Mouse (Mus musculus): Measurements from ENCODE around the gene Vav3. TPM values are rescaled to one million over a fixed set of nuclear protein-coding genes. Genes with fewer than 3 reads are reported as not detected.

Gene Vav3
- polyA plus RNA-seq, 1 experiment = 4.9 TPM

DNA sequence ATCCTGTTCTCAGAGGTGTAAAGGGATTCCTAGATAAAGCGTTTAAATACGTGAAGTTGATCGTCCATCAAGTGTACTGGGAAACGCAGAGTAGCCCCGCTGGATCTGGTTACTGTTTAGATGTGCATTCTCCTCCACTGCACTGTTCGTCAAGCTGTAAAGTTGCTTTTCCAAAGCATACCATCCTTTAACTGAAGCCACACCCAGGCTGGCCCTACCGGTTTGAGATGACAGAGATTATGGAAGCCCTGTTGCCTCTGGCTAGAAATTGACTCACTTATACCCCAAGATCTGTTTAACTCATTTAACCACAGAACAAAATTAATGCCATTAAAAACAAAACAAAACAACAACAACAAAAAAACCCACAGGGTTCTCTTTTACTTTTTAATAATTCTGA, 238.5 kb downstream of the Vav3 start:
- DNase-seq (ENCODE audit: low spot score) = no peak

- DNase-seq (ENCODE audit: low spot score) = no peak
Observed at GRCm38 (mm10) chr3:109585946-109586345, 245.5 kb downstream of the Vav3 start.

DNA sequence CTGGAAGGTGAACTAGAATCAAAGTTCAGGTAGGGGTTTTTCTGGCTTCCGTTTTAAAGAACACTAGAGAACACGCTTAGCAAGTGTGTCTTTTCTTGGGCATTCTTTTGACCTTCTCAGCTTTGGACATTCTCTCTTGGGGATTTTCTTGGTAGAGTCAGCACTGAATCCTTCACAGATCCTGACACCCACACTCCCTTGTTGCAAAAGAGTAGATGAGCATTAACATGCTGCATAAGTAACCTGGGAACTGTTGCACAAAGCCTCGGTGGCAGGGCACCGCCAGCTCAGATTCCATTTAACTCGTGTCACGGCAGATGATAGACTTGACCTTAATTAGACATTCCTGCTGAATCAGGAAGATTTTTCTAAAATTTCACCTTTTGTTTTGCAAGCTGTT, 252.5 kb downstream of the Vav3 start:
- DNase-seq (ENCODE audit: low spot score) = no peak

GRCm38 (mm10) chr3:109596084-109596483, 255.6 kb downstream of the Vav3 start:
- no peak for DNase-seq (ENCODE audit: low spot score)

GRCm38 (mm10) chr3:109600699-109601451, 260.4 kb downstream of the Vav3 start:
- DNase-seq (ENCODE audit: low spot score) = no peak

- no peak for DNase-seq (ENCODE audit: low spot score)
Observed at GRCm38 (mm10) chr3:109602753-109603152, 262.3 kb downstream of the Vav3 start.

GRCm38 (mm10) chr3:109606121-109606520, 265.7 kb downstream of the Vav3 start:
- no peak for DNase-seq (ENCODE audit: low spot score)

DNA sequence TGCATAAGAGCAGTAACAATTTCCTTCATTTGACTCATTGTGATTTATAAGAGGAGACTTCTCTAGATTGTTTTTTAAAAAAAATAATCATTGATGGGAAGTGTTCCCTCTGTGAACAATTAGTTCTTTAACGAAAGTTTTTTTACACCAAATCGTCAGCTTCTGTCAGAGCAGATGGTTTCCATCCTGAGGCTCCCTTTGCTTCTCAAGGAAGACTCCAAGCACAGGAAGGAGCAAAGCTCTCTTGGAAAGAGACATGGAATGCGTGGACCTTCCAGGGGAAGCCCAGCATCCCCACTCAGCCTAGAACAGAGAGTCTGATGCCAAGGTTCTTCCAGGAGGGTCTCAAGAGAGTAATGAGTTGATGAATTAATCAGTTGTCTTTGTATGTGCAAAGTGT, 281.3 kb downstream of the Vav3 start:
- no peak for DNase-seq (ENCODE audit: low spot score)

- DNase-seq (ENCODE audit: low spot score) = no peak
Observed at GRCm38 (mm10) chr3:109622361-109622760, 281.9 kb downstream of the Vav3 start.

GRCm38 (mm10) chr3:109622816-109623215, 282.4 kb downstream of the Vav3 start:
- no peak for DNase-seq (ENCODE audit: low spot score)

DNA sequence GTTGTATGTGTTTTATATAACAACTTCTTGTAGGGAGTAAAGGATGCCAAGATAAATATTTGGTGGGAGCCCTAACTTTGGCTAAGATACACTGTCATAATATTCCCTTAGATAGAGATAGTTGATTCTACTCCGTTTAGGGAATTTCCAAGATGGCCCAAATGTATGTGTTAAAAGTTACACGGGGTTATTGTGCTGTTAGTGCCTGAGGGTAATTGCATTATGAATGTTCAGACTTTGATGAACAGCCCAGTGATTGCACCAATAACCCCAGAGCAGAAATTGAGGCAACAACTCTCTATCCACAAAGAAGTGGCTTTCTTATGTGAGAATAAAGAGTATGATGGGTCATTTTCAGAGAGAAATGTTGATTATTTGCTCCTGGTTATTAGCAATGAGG, 283.3 kb downstream of the Vav3 start:
- DNase-seq (ENCODE audit: low spot score) = no peak

GRCm38 (mm10) chr3:109636045-109636444, 295.6 kb downstream of the Vav3 start:
- no peak for DNase-seq (ENCODE audit: low spot score)

DNA sequence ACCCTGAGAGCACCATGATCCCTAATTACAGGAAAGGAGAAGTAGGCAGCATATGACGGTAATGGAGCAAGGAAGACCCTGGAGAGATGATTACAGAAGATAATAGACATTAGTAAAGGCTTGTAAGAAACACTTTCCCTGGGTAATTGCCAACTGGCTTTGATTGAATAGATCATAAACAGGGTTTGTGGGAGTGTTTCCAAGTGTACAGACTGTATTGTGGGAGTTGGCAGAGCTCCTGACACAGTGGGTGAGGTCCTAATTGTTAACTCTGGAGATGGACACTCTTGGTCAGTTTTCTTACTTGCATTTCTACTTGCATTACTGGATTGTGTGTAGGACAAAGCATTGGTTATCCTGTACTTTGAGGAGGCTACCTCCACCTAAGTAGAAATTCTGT, 298.9 kb downstream of the Vav3 start:
- no peak for DNase-seq (ENCODE audit: low spot score)

GRCm38 (mm10) chr3:109640796-109641195, 300.3 kb downstream of the Vav3 start:
- no peak for DNase-seq (ENCODE audit: low spot score)

DNA sequence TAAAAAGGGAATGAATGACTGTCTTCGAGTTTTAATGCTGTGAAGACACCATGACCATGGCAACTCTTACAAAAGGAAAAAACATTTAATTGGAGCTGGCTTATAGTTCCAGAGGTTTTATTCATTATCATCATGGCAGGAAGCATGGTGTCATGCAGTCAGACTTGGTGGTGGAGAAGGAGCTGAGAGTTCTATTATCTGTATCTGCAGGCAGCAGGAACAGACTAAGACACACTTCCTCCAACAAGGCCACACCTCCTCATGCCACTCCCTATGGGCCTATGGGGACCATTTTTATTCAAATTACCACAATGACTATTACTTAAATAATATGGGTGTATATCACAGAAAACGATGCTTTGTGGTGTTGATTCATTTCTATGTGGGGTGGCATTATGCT, 307.8 kb downstream of the Vav3 start:
- DNase-seq (ENCODE audit: low spot score) = no peak

DNA sequence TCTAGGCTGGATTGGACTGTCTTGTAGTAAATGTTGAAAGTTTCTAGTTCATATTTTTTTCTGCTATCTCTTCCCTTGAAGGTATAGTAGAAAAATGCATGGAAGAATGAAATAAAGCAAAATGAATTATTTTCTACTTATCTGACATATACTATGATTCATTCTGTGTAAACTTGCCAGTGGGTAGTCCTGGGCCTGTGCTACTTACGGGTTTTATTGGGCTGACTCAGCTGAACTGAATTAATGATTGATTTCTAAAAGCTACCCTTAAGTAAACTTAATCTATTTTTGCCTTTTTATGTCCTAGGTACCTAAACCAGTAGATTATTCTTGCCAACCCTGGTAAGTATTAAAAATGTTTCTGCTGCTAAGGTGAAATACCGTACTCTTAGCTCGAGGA, 311.0 kb downstream of the Vav3 start:
- no peak for DNase-seq (ENCODE audit: low spot score)

GRCm38 (mm10) chr3:109652860-109653631, 312.6 kb downstream of the Vav3 start:
- no peak for DNase-seq (ENCODE audit: low spot score)

DNA sequence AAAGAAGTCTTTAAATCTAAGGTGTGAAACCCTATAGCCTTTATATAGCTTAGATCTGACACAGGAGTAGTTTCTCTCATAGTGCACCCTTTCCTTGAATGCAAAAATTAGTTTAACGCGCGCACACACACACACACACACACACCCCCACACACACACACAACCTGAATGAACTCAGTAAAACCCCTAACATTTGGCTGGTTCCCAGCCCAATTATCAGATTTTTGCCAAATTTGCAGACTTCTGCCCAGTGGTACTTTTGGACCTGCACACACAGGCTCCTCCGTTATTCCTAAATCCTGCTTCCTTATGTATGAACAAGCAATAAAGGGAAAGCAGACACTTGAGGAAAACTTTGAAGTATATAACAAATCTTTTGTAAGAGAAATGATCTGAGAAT, 313.9 kb downstream of the Vav3 start:
- DNase-seq (ENCODE audit: low spot score) = no peak

DNA sequence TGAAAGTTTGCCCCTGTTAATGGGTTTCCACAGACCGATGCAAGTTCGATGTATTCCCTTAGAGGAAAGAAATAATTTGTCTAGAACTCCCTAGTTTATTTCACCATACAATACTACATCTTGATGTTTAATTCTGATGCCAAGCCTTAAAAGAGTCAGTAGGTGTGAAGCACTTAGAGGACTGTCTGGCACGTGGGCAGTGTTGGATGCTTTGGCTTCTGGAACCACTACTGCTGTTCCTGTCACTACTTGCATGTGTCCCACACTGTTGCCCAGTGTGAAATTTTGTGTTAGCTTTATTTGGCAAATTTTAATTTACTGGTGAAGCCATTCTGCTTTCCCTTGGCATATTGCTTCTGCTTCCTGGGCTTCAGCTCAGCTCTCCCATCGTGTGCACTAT, 331.3 kb downstream of the Vav3 start:
- no peak for DNase-seq (ENCODE audit: low spot score)

- no peak for DNase-seq (ENCODE audit: low spot score)
Observed at GRCm38 (mm10) chr3:109672925-109673324, 332.5 kb downstream of the Vav3 start.

DNA sequence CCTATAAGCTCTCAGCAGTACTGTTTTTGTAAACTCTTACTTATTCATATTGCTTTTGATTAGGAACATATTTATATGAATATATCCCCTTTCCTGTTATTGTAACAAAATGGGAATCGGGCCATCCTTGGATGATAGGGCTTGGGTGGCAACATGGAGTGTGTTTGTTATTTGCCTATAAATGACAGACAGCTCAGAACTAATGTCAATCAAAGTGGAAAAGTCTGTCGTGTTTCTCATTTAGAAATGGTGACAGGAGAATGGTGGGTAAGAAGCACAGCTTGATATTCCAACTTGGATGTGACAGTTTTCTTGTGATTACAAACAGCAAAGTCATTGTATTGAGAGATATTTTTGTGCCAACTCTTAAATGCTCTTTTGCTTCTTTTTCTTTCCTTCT, 339.8 kb downstream of the Vav3 start:
- DNase-seq (ENCODE audit: low spot score) = no peak

- DNase-seq (ENCODE audit: low spot score) = no peak
Observed at GRCm38 (mm10) chr3:109681863-109682262, 341.4 kb downstream of the Vav3 start.

DNA sequence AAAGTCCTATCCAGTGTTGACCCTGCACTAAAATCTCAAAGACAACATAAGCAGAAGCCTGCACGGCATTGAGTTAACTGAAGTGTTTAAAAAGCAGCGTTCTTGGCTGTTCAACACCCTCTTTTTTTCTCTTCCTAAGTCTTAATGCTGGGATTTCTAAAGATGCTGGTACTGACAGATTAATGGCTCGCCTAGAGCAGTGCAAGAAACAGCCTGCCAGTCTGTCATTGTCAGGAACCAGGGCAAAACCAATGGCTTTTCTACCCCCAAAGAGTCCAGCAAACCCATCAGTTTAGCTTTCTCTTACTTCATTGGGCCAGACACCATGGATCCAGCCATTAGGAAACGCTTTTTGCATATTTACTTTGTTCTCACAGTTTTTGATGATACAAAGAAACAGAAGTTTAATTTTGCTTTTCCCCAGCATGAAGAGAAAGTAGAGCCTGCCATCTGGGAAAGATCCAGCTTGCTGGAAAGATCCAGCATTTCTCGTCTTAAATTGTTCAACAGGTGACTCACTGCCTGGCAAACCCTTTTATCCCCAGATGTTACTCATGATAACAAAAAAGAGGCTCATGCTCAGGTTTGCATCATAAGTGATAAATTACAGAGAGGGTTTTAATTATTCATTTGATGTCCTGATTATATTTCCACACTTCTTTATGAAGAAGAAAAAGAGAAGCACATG, 343.3 kb downstream of the Vav3 start:
- DNase-seq (ENCODE audit: low spot score) = no peak
